Mouse (Mus musculus): ENCODE results near the gene Lrrc73. TPM values are rescaled to one million over a fixed set of nuclear protein-coding genes. Genes with fewer than 3 reads are reported as not detected.

Lrrc73 gene
- polyA plus RNA-seq, 1 experiment from 2014 or later: 0.76 TPM

DNA sequence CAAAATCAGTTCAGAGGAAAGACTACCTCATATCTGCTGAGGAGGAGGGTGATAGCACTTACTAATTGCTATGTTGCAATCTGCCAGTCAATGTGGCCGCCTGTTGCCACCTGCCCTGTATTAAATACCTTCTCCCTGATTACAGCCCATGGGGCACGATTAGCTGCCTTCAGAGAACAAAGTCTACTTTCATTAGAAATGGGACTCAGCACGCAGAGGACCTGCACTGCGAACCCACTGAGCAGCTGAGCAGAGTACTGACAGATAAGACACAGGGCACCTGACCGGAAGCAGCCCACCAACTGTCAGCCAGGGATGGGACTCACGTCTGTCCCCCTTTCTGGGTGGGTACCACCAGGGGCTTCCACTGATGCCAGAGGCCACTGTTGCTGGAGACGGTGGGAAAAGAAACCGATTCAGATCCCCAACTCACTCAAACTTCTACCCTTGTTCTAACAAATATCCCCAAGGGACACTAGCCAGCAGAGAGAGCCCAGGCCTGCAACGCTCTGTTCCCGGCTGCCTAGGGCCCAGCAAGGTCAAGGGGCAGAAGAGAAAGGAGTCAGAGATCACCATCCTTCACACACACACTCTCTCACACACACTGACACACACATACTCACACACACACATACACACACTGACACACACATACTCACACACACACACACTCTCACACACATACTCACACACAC lies 14.8 kb downstream of the Lrrc73 start:
- no peak for TF ChIP-seq CTCF (IDR thresholded peaks at IDR 0.05; ENCODE audit: low read depth)
- Histone ChIP-seq H3K4me3 (ENCODE audit: low read depth, low read length) (no peak overlapping the region), H3K9ac (no peak overlapping the region), H3K27ac (ENCODE audit: low read depth) (no peak overlapping the region), H3K4me1 (ENCODE audit: insufficient read depth) (no peaks in the 10 kb centered on the region), H3K4me2 (no peak overlapping the region), H3K9me3 (ENCODE audit: low read depth, low read length) (no peaks in the 10 kb centered on the region), H3K27me3 (ENCODE audit: insufficient read depth, low read length) (no peaks in the 10 kb centered on the region), H3K36me3 (ENCODE audit: insufficient read depth) (peaks cover 89% of the 10 kb centered on the region)
- no peak for ATAC-seq (ENCODE audit: insufficient read depth)
- 74% methylated on average over 10 of the region's 10 CpGs for WGBS
- no peak for DNase-seq

DNA sequence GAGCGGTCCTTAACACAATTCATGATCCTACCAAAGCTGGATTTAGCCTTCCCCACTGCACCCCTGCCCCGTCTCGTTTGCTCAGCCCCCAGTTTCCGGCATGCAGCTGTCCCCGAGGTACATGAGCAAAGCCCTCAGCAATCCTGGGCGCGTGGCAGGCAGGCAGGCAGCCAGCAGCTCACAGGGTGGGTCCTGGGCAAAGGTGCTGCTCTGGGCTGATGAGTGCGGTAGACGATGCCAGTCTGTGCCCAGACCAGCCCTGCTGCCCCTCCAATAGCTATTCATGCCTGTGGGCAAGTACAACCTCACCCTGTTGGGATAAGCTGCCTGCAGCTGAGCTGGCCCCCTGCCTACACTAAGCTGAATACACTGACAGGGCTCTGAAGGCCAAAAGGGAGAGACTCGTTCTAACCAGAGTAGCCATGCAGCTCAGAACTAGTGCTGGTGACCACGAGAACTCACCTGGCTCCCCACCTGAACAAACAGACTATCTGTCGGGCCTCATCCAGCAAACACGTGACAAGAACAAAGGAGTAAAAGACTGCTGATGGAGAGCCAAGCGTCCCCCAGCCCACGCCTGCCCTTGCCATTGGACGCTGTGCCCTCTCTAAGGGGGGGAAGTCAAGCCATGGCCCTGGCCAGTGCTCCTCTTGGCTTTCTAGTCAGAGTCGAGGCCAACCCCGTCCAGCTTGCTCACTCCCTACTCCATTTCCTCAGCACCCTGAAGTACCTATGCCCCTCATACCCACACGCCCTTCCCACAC lies 16.6 kb downstream of the Lrrc73 start:
- TF ChIP-seq CTCF (IDR thresholded peaks at IDR 0.05; ENCODE audit: low read depth): no peak
- no peak overlapping the region for H3K4me2 ChIP-seq
- peaks cover 87% of the 10 kb centered on the region for H3K36me3 ChIP-seq (ENCODE audit: insufficient read depth)
- H3K27me3 ChIP-seq (ENCODE audit: insufficient read depth, low read length): no peaks in the 10 kb centered on the region
- peak overlapping the region; percentile 13; the same call in 1 of the 2 replicates for H3K9ac ChIP-seq
- ATAC-seq (ENCODE audit: insufficient read depth) (no peak), DNase-seq (no peak)
- H3K9me3 ChIP-seq (ENCODE audit: low read depth, low read length): no peaks in the 10 kb centered on the region
- no peaks in the 10 kb centered on the region for H3K4me1 ChIP-seq (ENCODE audit: insufficient read depth)
- no peak overlapping the region for H3K4me3 ChIP-seq (ENCODE audit: low read depth, low read length)
- WGBS: 72% methylated on average over 19 of the region's 19 CpGs
- H3K27ac ChIP-seq (ENCODE audit: low read depth): no peak overlapping the region; the same call in 1 of the 2 replicates

DNA sequence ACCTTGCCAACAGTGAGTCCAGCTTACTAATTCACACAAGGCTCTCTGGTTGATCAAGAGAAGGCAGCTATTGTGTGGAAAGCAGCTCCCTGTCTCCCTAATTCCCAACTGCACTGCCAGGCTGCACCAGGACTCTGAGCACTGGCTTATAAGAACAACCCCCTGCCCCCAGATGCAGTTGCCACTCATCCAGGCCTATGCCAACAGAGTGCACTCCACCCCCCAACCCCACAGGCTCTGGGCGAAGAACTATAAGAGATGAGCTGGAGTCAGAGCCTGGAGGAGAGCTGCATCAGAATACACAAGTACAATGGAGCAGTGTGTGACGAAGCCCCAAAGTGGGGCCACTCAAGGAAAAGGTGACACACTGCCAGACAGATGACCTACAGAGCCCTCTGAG lies 18.7 kb downstream of the Lrrc73 start:
- ATAC-seq (ENCODE audit: insufficient read depth) (no peak), DNase-seq (no peak)
- H3K27ac ChIP-seq (ENCODE audit: low read depth): no peak overlapping the region
- H3K4me2 ChIP-seq: no peak overlapping the region
- H3K36me3 ChIP-seq (ENCODE audit: insufficient read depth): peaks cover 73% of the 10 kb centered on the region
- no peak overlapping the region for H3K4me3 ChIP-seq (ENCODE audit: low read depth, low read length)
- no peaks in the 10 kb centered on the region for H3K27me3 ChIP-seq (ENCODE audit: insufficient read depth, low read length)
- H3K9ac ChIP-seq: no peak overlapping the region
- 86% methylated on average over 2 of the region's 2 CpGs for WGBS
- H3K9me3 ChIP-seq (ENCODE audit: low read depth, low read length): no peaks in the 10 kb centered on the region
- no peaks in the 10 kb centered on the region for H3K4me1 ChIP-seq (ENCODE audit: insufficient read depth)
- TF ChIP-seq CTCF (IDR thresholded peaks at IDR 0.05; ENCODE audit: low read depth): no peak

DNA sequence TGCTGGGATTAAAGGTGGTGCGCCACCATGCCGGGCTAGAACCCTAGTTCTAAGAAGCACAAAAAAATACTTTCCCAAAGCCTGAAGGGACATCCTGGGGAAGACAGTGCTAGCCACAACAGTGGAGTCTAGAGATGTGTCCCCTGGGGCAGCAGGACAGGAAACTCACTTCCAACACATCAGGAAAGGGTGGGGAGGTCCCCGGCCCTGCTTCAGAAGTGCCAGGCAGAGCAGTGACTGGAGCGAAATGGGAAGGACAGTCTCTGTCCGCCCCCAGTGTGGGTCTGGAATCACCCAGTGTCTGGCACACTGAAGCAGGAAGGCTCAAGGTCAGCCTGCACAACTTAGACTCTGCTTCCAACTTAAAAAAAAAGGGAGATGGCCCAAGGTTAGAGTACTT lies 19.3 kb downstream of the Lrrc73 start:
- Histone ChIP-seq H3K27ac (ENCODE audit: low read depth) (no peak overlapping the region), H3K4me3 (ENCODE audit: low read depth, low read length) (no peak overlapping the region), H3K9ac (no peak overlapping the region), H3K4me1 (ENCODE audit: insufficient read depth) (no peaks in the 10 kb centered on the region), H3K4me2 (no peak overlapping the region), H3K27me3 (ENCODE audit: insufficient read depth, low read length) (no peaks in the 10 kb centered on the region), H3K9me3 (ENCODE audit: low read depth, low read length) (no peaks in the 10 kb centered on the region), H3K36me3 (ENCODE audit: insufficient read depth) (peaks cover 73% of the 10 kb centered on the region)
- no peak for TF ChIP-seq CTCF (IDR thresholded peaks at IDR 0.05; ENCODE audit: low read depth)
- ATAC-seq (ENCODE audit: insufficient read depth) (no peak), DNase-seq (no peak)
- 79% methylated on average over 5 of the region's 5 CpGs for WGBS

DNA sequence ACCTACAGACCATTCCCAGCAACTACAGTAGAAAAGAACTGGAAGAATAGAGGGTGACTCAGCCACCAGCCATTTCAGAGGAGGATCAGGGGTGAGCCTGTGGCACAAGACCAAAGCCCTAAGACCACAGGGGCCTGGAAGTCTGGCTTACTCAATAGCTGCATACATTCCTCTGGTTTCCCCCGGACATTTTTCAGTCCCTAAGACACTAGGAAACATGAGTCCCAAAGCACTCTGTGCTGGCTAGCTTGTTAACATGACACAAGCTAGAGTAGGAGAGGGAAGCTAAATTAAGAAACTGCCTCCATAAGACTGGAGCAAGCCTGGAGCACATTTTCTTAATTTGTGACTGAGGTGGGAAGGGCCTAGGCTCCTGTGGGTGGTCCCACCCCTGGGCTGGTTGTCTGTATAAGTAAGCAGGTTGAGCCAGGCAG lies 20.5 kb downstream of the Lrrc73 start:
- Histone ChIP-seq H3K4me2 (no peak overlapping the region), H3K36me3 (ENCODE audit: insufficient read depth) (peaks cover 75% of the 10 kb centered on the region), H3K27me3 (ENCODE audit: insufficient read depth, low read length) (no peaks in the 10 kb centered on the region), H3K4me3 (ENCODE audit: low read depth, low read length) (no peak overlapping the region), H3K9me3 (ENCODE audit: low read depth, low read length) (no peaks in the 10 kb centered on the region), H3K4me1 (ENCODE audit: insufficient read depth) (no peaks in the 10 kb centered on the region), H3K27ac (ENCODE audit: low read depth) (no peak overlapping the region), H3K9ac (no peak overlapping the region)
- DNase-seq (no peak), ATAC-seq (ENCODE audit: insufficient read depth) (no peak)
- no peak for TF ChIP-seq CTCF (IDR thresholded peaks at IDR 0.05; ENCODE audit: low read depth)
- 75% methylated on average over 1 of the region's 1 CpGs for WGBS

DNA sequence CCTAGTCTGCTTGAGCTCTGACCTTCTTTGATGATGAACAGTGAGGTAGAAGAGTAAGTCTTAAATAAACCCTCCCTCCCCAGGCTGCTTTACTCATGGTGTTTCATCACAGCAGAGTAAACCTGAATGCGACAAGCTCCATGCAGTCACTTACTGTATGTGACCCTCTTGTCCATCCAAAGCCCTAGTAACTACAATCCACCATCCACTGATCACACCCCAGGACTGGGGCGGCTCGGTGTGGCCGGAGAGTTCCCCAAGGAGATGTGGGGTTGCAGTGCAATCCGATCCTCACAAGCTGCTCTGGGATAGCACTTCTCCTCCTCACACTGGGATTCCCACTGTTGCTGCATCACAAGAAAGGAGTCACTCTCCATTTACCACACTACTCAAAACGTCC lies 21.1 kb downstream of the Lrrc73 start:
- WGBS: 65% methylated on average over 6 of the region's 6 CpGs
- no peak for TF ChIP-seq CTCF (IDR thresholded peaks at IDR 0.05; ENCODE audit: low read depth)
- Histone ChIP-seq H3K9me3 (ENCODE audit: low read depth, low read length) (no peaks in the 10 kb centered on the region), H3K4me2 (no peak overlapping the region), H3K4me3 (ENCODE audit: low read depth, low read length) (no peak overlapping the region), H3K4me1 (ENCODE audit: insufficient read depth) (no peaks in the 10 kb centered on the region), H3K27me3 (ENCODE audit: insufficient read depth, low read length) (no peaks in the 10 kb centered on the region), H3K9ac (no peak overlapping the region), H3K27ac (ENCODE audit: low read depth) (no peak overlapping the region), H3K36me3 (ENCODE audit: insufficient read depth) (peaks cover 77% of the 10 kb centered on the region)
- DNase-seq (no peak), ATAC-seq (ENCODE audit: insufficient read depth) (no peak)

DNA sequence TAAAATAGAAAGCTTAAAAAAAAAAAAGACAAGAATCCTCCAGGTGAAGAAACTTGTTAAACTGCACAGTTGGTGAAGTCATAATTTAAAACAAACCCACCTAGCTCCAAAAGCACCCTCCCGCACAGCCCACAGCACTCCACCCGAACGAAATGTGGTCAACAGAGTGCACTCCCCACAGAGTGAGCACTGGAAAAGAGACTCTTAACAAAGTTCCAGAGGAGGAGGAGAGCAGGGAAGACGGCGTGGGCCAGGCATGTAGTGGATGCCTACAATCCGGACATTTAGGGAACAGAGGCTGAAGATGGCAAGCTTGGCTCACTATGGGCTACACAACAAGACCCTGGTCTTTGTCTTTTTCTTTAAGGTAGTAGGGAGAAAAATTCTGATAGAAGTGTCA lies 21.7 kb downstream of the Lrrc73 start:
- no peak for ATAC-seq (ENCODE audit: insufficient read depth)

More for the DNA sequence above, 21.7 kb downstream of the Lrrc73 start:
- H3K4me1 ChIP-seq (ENCODE audit: insufficient read depth): no peaks in the 10 kb centered on the region
- no peak overlapping the region for H3K4me3 ChIP-seq (ENCODE audit: low read depth, low read length)
- no peak overlapping the region for H3K4me2 ChIP-seq
- peaks cover 77% of the 10 kb centered on the region for H3K36me3 ChIP-seq (ENCODE audit: insufficient read depth)
- no peaks in the 10 kb centered on the region for H3K27me3 ChIP-seq (ENCODE audit: insufficient read depth, low read length)
- TF ChIP-seq CTCF (IDR thresholded peaks at IDR 0.05; ENCODE audit: low read depth): no peak
- no peak overlapping the region for H3K9ac ChIP-seq
- no peaks in the 10 kb centered on the region for H3K9me3 ChIP-seq (ENCODE audit: low read depth, low read length)
- 77% methylated on average over 6 of the region's 6 CpGs for WGBS
- no peak overlapping the region for H3K27ac ChIP-seq (ENCODE audit: low read depth)
- DNase-seq: no peak

All from lung, embryonic 14.5 days (tissue).